Mouse (Mus musculus) MEL (cell line): ENCODE measurements around the gene Acp1.

Experiments
- CHD2 ChIP-seq: IDR thresholded peaks from 2 replicates; pipeline ENCODE4 v1.6.1; 2011; ENCODE audit warnings: low read length, improper control_type of control experiment
- SMC3 ChIP-seq: IDR thresholded peaks from 2 replicates; pipeline ENCODE4 v1.6.1; 2011; ENCODE audit warnings: low read depth, low read length, improper control_type of control experiment
- ZKSCAN1 ChIP-seq: IDR thresholded peaks from 2 replicates; pipeline ENCODE4 v1.6.1; 2012; ENCODE audit warnings: low read depth, mild to moderate bottlenecking, inconsistent platforms, low read length, improper control_type of control experiment, moderate library complexity

- TF ChIP-seq SMC3, result no peak
- TF ChIP-seq ZKSCAN1, result no peak
- no peak for TF ChIP-seq CHD2
Measured at GRCm38 (mm10) chr12:30856172-30856571, 55.2 kb downstream of the Acp1 start.
